Mouse (Mus musculus): ENCODE results near the gene C130032M10Rik. TPM values are rescaled to one million over a fixed set of nuclear protein-coding genes. Genes with fewer than 3 reads are reported as not detected.

C130032M10Rik gene
- total RNA-seq, 1 experiment: 1.8 TPM

- no peak for TF ChIP-seq MAFK (IDR thresholded peaks at IDR 0.05; ENCODE audit: insufficient read depth, low read depth, low read length)
- TF ChIP-seq CHD2 (IDR thresholded peaks at IDR 0.05; ENCODE audit: low read depth, low read length): no peak
- TF ChIP-seq ZNF384 (IDR thresholded peaks at IDR 0.05; ENCODE audit: low read depth, low read length): no peak
- TF ChIP-seq HCFC1 (IDR thresholded peaks at IDR 0.05; ENCODE audit: borderline replicate concordance, insufficient read depth, low read length): no peak
- no peak for TF ChIP-seq ZC3H11A (IDR thresholded peaks at IDR 0.05; ENCODE audit: borderline replicate concordance, low read depth, low read length)
- H3K9ac ChIP-seq (ENCODE audit: insufficient read depth, low read depth, low read length, poor library complexity, severe bottlenecking): no peak overlapping the region; the same call in 1 of the 2 replicates
- peak overlapping the region in 1 of 2 experiments; percentile 64; a peak in 2 of 4 replicates for H3K4me3 ChIP-seq (ENCODE audit: insufficient read depth in 1 of 2, low read depth in 1 of 2, low read length in 2 of 2, poor library complexity in 1 of 2, severe bottlenecking in 1 of 2)
- H3K27ac ChIP-seq (ENCODE audit: insufficient read depth, low read depth, low read length, poor library complexity, severe bottlenecking): no peak overlapping the region; the same call in 1 of the 2 replicates
- peaks cover 5 to 23% of the 10 kb centered on the region in 2 experiments for H3K4me1 ChIP-seq (ENCODE audit: control insufficient read depth in 2 of 2, insufficient read depth in 2 of 2, low read length in 2 of 2, poor library complexity in 1 of 2)
- H3K36me3 ChIP-seq (ENCODE audit: control insufficient read depth, insufficient read depth, low read length, poor library complexity, severe bottlenecking): peaks cover 31% of the 10 kb centered on the region
- H3K9me3 ChIP-seq (ENCODE audit: control insufficient read depth, insufficient read depth, low read depth, low read length): no peaks in the 10 kb centered on the region
- in situ Hi-C loops (cut with MboI; ENCODE audit: low sequenced_read_pairs in 2 of 2, unreplicated experiment in 2 of 2): no loop called here
- no peak for DNase-seq (ENCODE audit: low read depth, low spot score)
Measured at GRCm38 (mm10) chr9:114525073-114525633, 9.7 kb downstream of the C130032M10Rik start.

- H3K9me3 ChIP-seq (ENCODE audit: control insufficient read depth, insufficient read depth, low read depth, low read length): no peaks in the 10 kb centered on the region
- H3K4me3 ChIP-seq (ENCODE audit: insufficient read depth in 1 of 2, low read depth in 1 of 2, low read length in 2 of 2, poor library complexity in 1 of 2, severe bottlenecking in 1 of 2): peak overlapping the region; percentile 22 to 64
- H3K9ac ChIP-seq (ENCODE audit: insufficient read depth, low read depth, low read length, poor library complexity, severe bottlenecking): peak overlapping the region; percentile 1; the same call in 1 of the 2 replicates
- peaks cover 5 to 28% of the 10 kb centered on the region in 2 experiments for H3K4me1 ChIP-seq (ENCODE audit: control insufficient read depth in 2 of 2, insufficient read depth in 2 of 2, low read length in 2 of 2, poor library complexity in 1 of 2)
- TF ChIP-seq ZNF384 (IDR thresholded peaks at IDR 0.05; ENCODE audit: low read depth, low read length): no peak
- no peak for TF ChIP-seq HCFC1 (IDR thresholded peaks at IDR 0.05; ENCODE audit: borderline replicate concordance, insufficient read depth, low read length)
- no peak for TF ChIP-seq ZC3H11A (IDR thresholded peaks at IDR 0.05; ENCODE audit: borderline replicate concordance, low read depth, low read length)
- TF ChIP-seq CHD2 (IDR thresholded peaks at IDR 0.05; ENCODE audit: low read depth, low read length): no peak
- no peak for TF ChIP-seq MAFK (IDR thresholded peaks at IDR 0.05; ENCODE audit: insufficient read depth, low read depth, low read length)
- peak overlapping the region; percentile 94; the same call in 1 of the 2 replicates for H3K27ac ChIP-seq (ENCODE audit: insufficient read depth, low read depth, low read length, poor library complexity, severe bottlenecking)
- in situ Hi-C loops (cut with MboI; ENCODE audit: low sequenced_read_pairs in 2 of 2, unreplicated experiment in 2 of 2): no loop called here
- DNase-seq (ENCODE audit: low read depth, low spot score): no peak
- H3K36me3 ChIP-seq (ENCODE audit: control insufficient read depth, insufficient read depth, low read length, poor library complexity, severe bottlenecking): peaks cover 31% of the 10 kb centered on the region
Measured at GRCm38 (mm10) chr9:114525891-114526290, 10.4 kb downstream of the C130032M10Rik start.

GRCm38 (mm10) chr9:114526581-114526980 lies 11.1 kb downstream of the C130032M10Rik start:
- no peak for DNase-seq (ENCODE audit: low read depth, low spot score)
- H3K36me3 ChIP-seq (ENCODE audit: control insufficient read depth, insufficient read depth, low read length, poor library complexity, severe bottlenecking): peaks cover 29% of the 10 kb centered on the region
- peak overlapping the region; percentile 54; the same call in 1 of the 2 replicates for H3K9ac ChIP-seq (ENCODE audit: insufficient read depth, low read depth, low read length, poor library complexity, severe bottlenecking)
- H3K27ac ChIP-seq (ENCODE audit: insufficient read depth, low read depth, low read length, poor library complexity, severe bottlenecking): peak overlapping the region; percentile 94
- no peaks in the 10 kb centered on the region for H3K9me3 ChIP-seq (ENCODE audit: control insufficient read depth, insufficient read depth, low read depth, low read length)
- in situ Hi-C loops (cut with MboI; ENCODE audit: low sequenced_read_pairs in 2 of 2, unreplicated experiment in 2 of 2): no loop called here
- TF ChIP-seq HCFC1 (IDR thresholded peaks at IDR 0.05; ENCODE audit: borderline replicate concordance, insufficient read depth, low read length): no peak
- no peak for TF ChIP-seq ZNF384 (IDR thresholded peaks at IDR 0.05; ENCODE audit: low read depth, low read length)
- no peak for TF ChIP-seq CHD2 (IDR thresholded peaks at IDR 0.05; ENCODE audit: low read depth, low read length)
- TF ChIP-seq MAFK (IDR thresholded peaks at IDR 0.05; ENCODE audit: insufficient read depth, low read depth, low read length): no peak
- no peak for TF ChIP-seq ZC3H11A (IDR thresholded peaks at IDR 0.05; ENCODE audit: borderline replicate concordance, low read depth, low read length)
- H3K4me3 ChIP-seq (ENCODE audit: insufficient read depth in 1 of 2, low read depth in 1 of 2, low read length in 2 of 2, poor library complexity in 1 of 2, severe bottlenecking in 1 of 2): peak overlapping the region; percentile 55 to 64
- peaks cover 5 to 31% of the 10 kb centered on the region in 2 experiments for H3K4me1 ChIP-seq (ENCODE audit: control insufficient read depth in 2 of 2, insufficient read depth in 2 of 2, low read length in 2 of 2, poor library complexity in 1 of 2)

- Histone ChIP-seq H3K4me1 (ENCODE audit: control insufficient read depth in 2 of 2, insufficient read depth in 2 of 2, low read length in 2 of 2, poor library complexity in 1 of 2) (peaks cover 5 to 30% of the 10 kb centered on the region in 2 experiments), H3K9me3 (ENCODE audit: control insufficient read depth, insufficient read depth, low read depth, low read length) (no peaks in the 10 kb centered on the region), H3K36me3 (ENCODE audit: control insufficient read depth, insufficient read depth, low read length, poor library complexity, severe bottlenecking) (peaks cover 25% of the 10 kb centered on the region), H3K9ac (ENCODE audit: insufficient read depth, low read depth, low read length, poor library complexity, severe bottlenecking) (peak overlapping the region; percentile 54; the same call in 1 of the 2 replicates), H3K4me3 (ENCODE audit: insufficient read depth in 1 of 2, low read depth in 1 of 2, low read length in 2 of 2, poor library complexity in 1 of 2, severe bottlenecking in 1 of 2) (peak overlapping the region; percentile 55 to 64), H3K27ac (ENCODE audit: insufficient read depth, low read depth, low read length, poor library complexity, severe bottlenecking) (peak overlapping the region; percentile 94)
- in situ Hi-C loops (cut with MboI; ENCODE audit: low sequenced_read_pairs in 2 of 2, unreplicated experiment in 2 of 2): no loop called here
- TF ChIP-seq CHD2 (IDR thresholded peaks at IDR 0.05; ENCODE audit: low read depth, low read length): no peak
- TF ChIP-seq ZNF384 (IDR thresholded peaks at IDR 0.05; ENCODE audit: low read depth, low read length): no peak
- peak; percentile 59; the same call in 1 of the 2 replicates for TF ChIP-seq HCFC1 (IDR thresholded peaks at IDR 0.05; ENCODE audit: borderline replicate concordance, insufficient read depth, low read length)
- no peak for TF ChIP-seq MAFK (IDR thresholded peaks at IDR 0.05; ENCODE audit: insufficient read depth, low read depth, low read length)
- no peak for TF ChIP-seq ZC3H11A (IDR thresholded peaks at IDR 0.05; ENCODE audit: borderline replicate concordance, low read depth, low read length)
- DNase-seq (ENCODE audit: low read depth, low spot score): no peak
Measured at GRCm38 (mm10) chr9:114527085-114527484, 11.6 kb downstream of the C130032M10Rik start.

Measured in ES-E14 (cell line).